Mouse (Mus musculus) E14TG2a.4 (cell line): ENCODE results near the gene Tmem256.

Source experiments
- CTCF ChIP-seq: conservative IDR thresholded peaks from 2 replicates; pipeline ENCODE4 v1.5.1; 2014; ENCODE audit warnings: low read length
- NANOG ChIP-seq: IDR thresholded peaks from 2 replicates; pipeline ENCODE4 v1.6.1; 2014; ENCODE audit warnings: borderline replicate concordance, low read length, mixed read lengths

DNA sequence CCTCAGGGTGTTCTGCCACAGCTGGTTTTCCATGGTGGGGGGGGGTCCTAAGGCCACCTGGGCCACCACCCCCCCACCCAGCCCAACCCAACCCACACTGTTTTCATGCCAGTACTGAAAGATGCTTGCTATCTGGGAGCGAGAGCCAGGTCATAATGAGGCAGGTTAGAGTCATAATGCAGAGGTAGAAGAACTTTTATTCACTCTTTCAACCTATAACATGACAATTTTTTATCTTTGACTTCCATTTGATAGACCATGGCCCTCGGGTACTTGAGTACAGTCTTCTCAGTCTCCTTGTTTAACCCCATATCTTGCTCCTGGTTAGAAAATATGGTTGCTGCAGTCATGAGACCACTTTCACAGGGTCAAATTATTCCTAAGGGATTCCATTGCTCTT lies 19.9 kb upstream of the Tmem256 start, which contains the start of gene Spem2:
- TF ChIP-seq CTCF = no peak
- TF ChIP-seq NANOG = no peak
